Mouse (Mus musculus) G1E-ER4 (cell line): ENCODE results near the gene Ifitm3. TPM values are rescaled to one million over a fixed set of nuclear protein-coding genes. Genes with fewer than 3 reads are reported as not detected.
"Not testable (repeated sequence)": the region's sequence is repeated elsewhere in the genome, so short reads cannot be mapped to it uniquely, and the experiment has no call there.

Experiments
- GATA1 ChIP-seq: IDR thresholded peaks from one replicate; pipeline ENCODE4 v1.8.0; 2012; ENCODE audit warnings: low read length, inconsistent platforms
- polyA plus RNA-seq: library from polyadenylated mRNA; stranded (reverse); fragments of >175 nt; gene quantifications from 2 replicates; pipeline ENCODE4 v1.2.3, GENCODE M21; 2012

Ifitm3 gene
- polyA plus RNA-seq, 1 experiment, result not detected

GRCm38 (mm10) chr7:141040867-141041606, 30.5 kb upstream of the Ifitm3 start:
- TF ChIP-seq GATA1, result no peak

GRCm38 (mm10) chr7:141039386-141040107, 29.0 kb upstream of the Ifitm3 start:
- no peak for TF ChIP-seq GATA1

GRCm38 (mm10) chr7:141038090-141039032, 27.8 kb upstream of the Ifitm3 start:
- TF ChIP-seq GATA1, result no peak

- TF ChIP-seq GATA1, result no peak
Observed at GRCm38 (mm10) chr7:141032458-141033167, 22.0 kb upstream of the Ifitm3 start.

GRCm38 (mm10) chr7:141030390-141030789, 19.8 kb upstream of the Ifitm3 start:
- TF ChIP-seq GATA1, result no peak

GRCm38 (mm10) chr7:141028831-141029230, 18.3 kb upstream of the Ifitm3 start, which contains the start of gene Gm17387:
Gm17387 (plus strand) TSS chr7:141029131.
- no peak for TF ChIP-seq GATA1

- TF ChIP-seq GATA1, result no peak
Observed at GRCm38 (mm10) chr7:141026740-141027098, 16.1 kb upstream of the Ifitm3 start.

- TF ChIP-seq GATA1, result no peak
Observed at GRCm38 (mm10) chr7:141026097-141026739, 15.6 kb upstream of the Ifitm3 start.

- TF ChIP-seq GATA1, result no peak
Observed at GRCm38 (mm10) chr7:141024865-141025838, 14.6 kb upstream of the Ifitm3 start.

- TF ChIP-seq GATA1, result no peak
Observed at GRCm38 (mm10) chr7:141021489-141022449, 11.2 kb upstream of the Ifitm3 start.

GRCm38 (mm10) chr7:141019028-141019427, 8.5 kb upstream of the Ifitm3 start:
- no peak for TF ChIP-seq GATA1

- TF ChIP-seq GATA1, result not testable (repeated sequence)
Observed at GRCm38 (mm10) chr7:141017824-141018223, 7.3 kb upstream of the Ifitm3 start, which contains the start of gene Ifitm6. Ifitm6 (minus strand) TSS chr7:141017924.
